Mouse (Mus musculus): ENCODE results near the gene Olfr1299. TPM values are rescaled to one million over a fixed set of nuclear protein-coding genes. Genes with fewer than 3 reads are reported as not detected.

Gene Olfr1299
- not detected for total RNA-seq (2021)
- long read RNA-seq: 0 reads

- DNase-seq (ENCODE audit: low spot score in 2 of 2): no peak
Observed at GRCm38 (mm10) chr2:111661119-111661518, at the start of gene Olfr1299. TSS of gene Olfr1299 (plus strand) at chr2:111661419.

- no peak for DNase-seq (ENCODE audit: low spot score in 2 of 2)
Observed at GRCm38 (mm10) chr2:111626397-111626796, 34.8 kb upstream of the Olfr1299 start, which contains the start of gene Olfr1297. TSS of gene Olfr1297 (minus strand) at chr2:111626497.

DNA sequence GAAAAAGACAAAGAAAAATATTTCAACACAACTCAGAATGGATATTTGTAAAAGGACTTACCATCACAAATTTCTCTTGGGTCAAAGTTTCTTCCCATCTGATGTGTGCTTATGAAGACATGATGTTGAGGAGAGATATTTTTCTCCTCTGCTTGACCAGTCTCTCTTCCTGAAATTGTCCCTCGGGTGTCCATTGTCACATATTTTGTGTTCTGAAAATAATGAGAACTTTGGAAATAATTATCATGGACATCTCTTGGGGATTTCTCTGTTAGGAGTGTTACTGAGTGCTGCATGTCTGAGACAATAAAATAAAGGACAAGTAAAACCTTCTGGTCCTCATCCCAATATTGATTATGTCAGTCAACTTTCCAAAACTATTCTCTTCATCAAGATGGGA is 12.1 kb upstream of the Olfr1299 start, which contains the start of gene Olfr1298:
Gene Olfr1298 (minus strand): TSS at position 101 of the 400 bp plus-strand sequence.
- no peak for DNase-seq (ENCODE audit: low spot score in 2 of 2)

Other genes starting within 250 kb of the Olfr1299 start
- gene Olfr1286, start 238.3 kb upstream of the Olfr1299 start, total RNA-seq (2021): not detected
- not detected for gene Olfr1287, start 212.3 kb upstream of the Olfr1299 start, total RNA-seq (2021)
- gene Olfr1288, start 187.3 kb upstream of the Olfr1299 start, total RNA-seq (2021): not detected
- gene Olfr1289, start 180.6 kb upstream of the Olfr1299 start, total RNA-seq (2021): not detected
- gene Olfr1290, start 167.6 kb upstream of the Olfr1299 start, total RNA-seq (2021): not detected
- gene Olfr1291-ps1, start 164.2 kb upstream of the Olfr1299 start, total RNA-seq (2021): not detected
- not detected for gene Olfr1293-ps, start 136.2 kb upstream of the Olfr1299 start, total RNA-seq (2021)
- gene Olfr1294, start 121.1 kb upstream of the Olfr1299 start, total RNA-seq (2021): not detected
- not detected for gene Olfr1295, start 91.7 kb upstream of the Olfr1299 start, total RNA-seq (2021)
- not detected for gene Olfr1297, start 34.9 kb upstream of the Olfr1299 start, total RNA-seq (2021)
- not detected for gene Olfr1298, start 12.2 kb upstream of the Olfr1299 start, total RNA-seq (2021)
- gene Olfr1301, start 89.6 kb downstream of the Olfr1299 start, total RNA-seq (2021): not detected
- not detected for gene Olfr1302, start 116.0 kb downstream of the Olfr1299 start, total RNA-seq (2021)
- gene Olfr1303, start 158.9 kb downstream of the Olfr1299 start, total RNA-seq (2021): not detected
- not detected for gene Olfr1305, start 215.7 kb downstream of the Olfr1299 start, total RNA-seq (2021)

Measured in layer of hippocampus, postnatal 10 days (tissue).